Mouse (Mus musculus) limb, embryonic 14.5 days (tissue): ENCODE measurements at regions not wholly inside any gene's neighbourhood (a gene's known extent, or its start where the extent isn't known, plus 50 kb on each side); places are given as distances from the start of the nearest gene placed in this dataset.
A peak's percentile ranks its signal among the peaks of the same experiment; 100 is the strongest.

ENCODE experiments used
- ATAC-seq: fragments of 200-750 bp; cut with Nextera tagmentation; 2 replicates; pipeline ENCODE4 v1.8.0; 2017; ENCODE audit warnings: low read depth, moderate number of reproducible peaks, moderate TSS enrichment; ENCODE audit not compliant: low FRiP score
- DNase-seq: peaks from one replicate; pipeline ENCODE4 v3.0.0-alpha.2; 2015; ENCODE audit warnings: low spot score
- H3K27ac ChIP-seq: fragments of 300-500 bp; sonication (generic); replicated peaks from 2 replicates; pipeline ENCODE4 v1.5.1; 2014; ENCODE audit warnings: low read depth, mild to moderate bottlenecking, low read length, moderate library complexity, mixed read lengths
- H3K27me3 ChIP-seq: fragments of 300-500 bp; sonication (generic); 2 replicates; pipeline ENCODE4 v1.6.1; 2014; ENCODE audit warnings: low read length, mixed read lengths; ENCODE audit not compliant: control insufficient read depth, insufficient read depth
- H3K36me3 ChIP-seq: fragments of 300-500 bp; sonication (generic); 2 replicates; pipeline ENCODE4 v1.6.1; 2014; ENCODE audit warnings: mild to moderate bottlenecking, low read length, moderate library complexity, mixed read lengths; ENCODE audit not compliant: control insufficient read depth, insufficient read depth
- H3K4me1 ChIP-seq: fragments of 300-500 bp; sonication (generic); 2 replicates; pipeline ENCODE4 v1.6.1; 2014; ENCODE audit warnings: antibody characterized with exemption, low read length, mixed read lengths; ENCODE audit not compliant: control insufficient read depth, insufficient read depth
- H3K4me2 ChIP-seq: fragments of 300-500 bp; sonication (generic); replicated peaks from 2 replicates; pipeline ENCODE4 v1.6.1; 2014; ENCODE audit warnings: low read depth, mild to moderate bottlenecking, low read length, moderate library complexity; ENCODE audit not compliant: severe bottlenecking
- H3K4me3 ChIP-seq: fragments of 300-500 bp; sonication (generic); replicated peaks from 2 replicates; pipeline ENCODE4 v1.5.1; 2014; ENCODE audit warnings: low read length
- H3K9ac ChIP-seq: fragments of 300-500 bp; sonication (generic); 2 replicates; pipeline ENCODE4 v1.6.1; 2014; ENCODE audit warnings: mild to moderate bottlenecking, low read depth, low read length, moderate library complexity; ENCODE audit not compliant: severe bottlenecking
- H3K9me3 ChIP-seq: fragments of 300-500 bp; sonication (generic); 2 replicates; pipeline ENCODE4 v1.6.1; 2016; ENCODE audit warnings: low read length; ENCODE audit not compliant: control insufficient read depth
- POLR2A ChIP-seq: fragments of 200-500 bp; IDR thresholded peaks from 2 replicates; pipeline ENCODE4 v1.8.0; 2012; ENCODE audit warnings: inconsistent platforms, mild to moderate bottlenecking, moderate library complexity, borderline replicate concordance; ENCODE audit not compliant: insufficient read depth, insufficient read length; ENCODE audit errors: extremely low read depth
- WGBS: fragments of 180-500 bp; shearing (Covaris S2); extraction: QIAGEN DNeasy Blood & Tissue Kit; methylation state at CpG from one replicate; pipeline ENCODE4 v1.1.7; 2014; 5-methylcytosine and 5-hydroxymethylcytosine counted together

DNA sequence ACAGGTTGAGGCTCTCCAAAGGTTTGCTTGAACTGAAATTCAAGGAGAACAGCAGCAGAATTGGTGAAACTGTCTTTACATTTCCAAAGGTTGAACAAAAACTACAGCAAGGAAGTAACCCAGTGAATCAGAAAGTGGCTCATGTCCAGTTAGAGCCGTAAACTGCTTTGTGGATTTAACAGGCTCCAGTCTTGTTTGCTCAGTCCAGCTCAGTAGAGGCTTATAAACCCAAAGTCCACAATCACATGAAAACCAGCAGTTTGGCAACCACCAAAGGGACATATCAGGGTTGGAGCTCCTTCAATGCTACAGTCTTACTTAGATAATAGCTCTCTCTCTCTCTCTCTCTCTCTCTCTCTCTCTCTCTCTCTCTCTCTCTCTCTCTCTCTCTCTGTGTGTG is 770.2 kb upstream of the Frg1 start:
- Histone ChIP-seq H3K9me3 (no peaks in the 10 kb centered on the region), H3K36me3 (no peaks in the 10 kb centered on the region), H3K27ac (no peak overlapping the region), H3K4me3 (no peak overlapping the region), H3K27me3 (no peaks in the 10 kb centered on the region), H3K4me1 (no peaks in the 10 kb centered on the region; the same call in 1 of the 2 replicates), H3K9ac (no peak overlapping the region), H3K4me2 (no peak overlapping the region)
- no peak for TF ChIP-seq POLR2A
- DNase-seq, result peak; percentile 22
- no peak for ATAC-seq
- 43% methylated on average over 1 of the region's 1 CpGs for WGBS

- 76% methylated on average over 4 of the region's 4 CpGs for WGBS
- ATAC-seq (no peak), DNase-seq (no peak)
- no peaks in the 10 kb centered on the region for H3K27me3 ChIP-seq
- no peaks in the 10 kb centered on the region for H3K36me3 ChIP-seq
- no peak for TF ChIP-seq POLR2A
- H3K27ac ChIP-seq, result no peak overlapping the region
- H3K4me3 ChIP-seq, result no peak overlapping the region
- H3K4me2 ChIP-seq, result no peak overlapping the region
- no peak overlapping the region for H3K9ac ChIP-seq
- H3K9me3 ChIP-seq, result no peaks in the 10 kb centered on the region
- H3K4me1 ChIP-seq, result no peaks in the 10 kb centered on the region; the same call in 1 of the 2 replicates
Observed at GRCm38 (mm10) chr8:42183288-42183878, 766.5 kb upstream of the Frg1 start.

GRCm38 (mm10) chr8:42162441-42162840 is 745.6 kb upstream of the Frg1 start:
- no peak for TF ChIP-seq POLR2A
- Histone ChIP-seq H3K4me3 (no peak overlapping the region), H3K9me3 (no peaks in the 10 kb centered on the region), H3K9ac (no peak overlapping the region), H3K4me1 (no peaks in the 10 kb centered on the region), H3K36me3 (no peaks in the 10 kb centered on the region), H3K4me2 (no peak overlapping the region), H3K27ac (no peak overlapping the region), H3K27me3 (no peaks in the 10 kb centered on the region)
- ATAC-seq (no peak), DNase-seq (no peak)
- 69% methylated on average over 2 of the region's 2 CpGs for WGBS

DNA sequence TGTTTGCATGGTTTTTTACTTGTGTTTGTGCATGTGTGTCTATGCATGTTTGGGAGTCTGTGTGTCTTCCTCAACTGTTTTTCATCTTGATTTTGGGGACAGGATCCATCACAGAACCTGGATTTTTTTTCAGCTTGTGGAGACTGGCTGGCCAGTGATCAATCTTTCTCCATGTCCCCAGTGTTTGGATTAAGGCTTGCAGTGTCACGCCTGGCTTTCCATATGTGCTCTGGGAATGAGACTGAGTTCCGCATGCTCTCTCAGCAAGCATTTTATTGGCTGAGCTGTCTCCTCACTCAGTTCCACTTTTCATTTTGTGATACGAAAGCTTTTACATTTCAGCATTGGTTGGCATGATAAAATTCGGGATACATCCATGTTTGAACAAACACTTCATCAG is 740.1 kb upstream of the Frg1 start:
- Histone ChIP-seq H3K4me1 (no peaks in the 10 kb centered on the region), H3K9me3 (no peaks in the 10 kb centered on the region), H3K4me2 (no peak overlapping the region), H3K36me3 (no peaks in the 10 kb centered on the region), H3K27me3 (no peaks in the 10 kb centered on the region), H3K27ac (no peak overlapping the region), H3K9ac (no peak overlapping the region), H3K4me3 (no peak overlapping the region)
- no peak for DNase-seq
- no peak for TF ChIP-seq POLR2A
- no peak for ATAC-seq
- WGBS, result 72% methylated on average over 4 of the region's 4 CpGs

GRCm38 (mm10) chr8:42156588-42156987 is 739.7 kb upstream of the Frg1 start:
- no peak for ATAC-seq
- DNase-seq, result no peak
- Histone ChIP-seq H3K9ac (no peak overlapping the region), H3K4me1 (no peaks in the 10 kb centered on the region), H3K9me3 (no peaks in the 10 kb centered on the region), H3K27ac (no peak overlapping the region), H3K36me3 (no peaks in the 10 kb centered on the region), H3K27me3 (no peaks in the 10 kb centered on the region), H3K4me3 (no peak overlapping the region), H3K4me2 (no peak overlapping the region)
- no peak for TF ChIP-seq POLR2A
- 54% methylated on average over 1 of the region's 1 CpGs for WGBS

DNA sequence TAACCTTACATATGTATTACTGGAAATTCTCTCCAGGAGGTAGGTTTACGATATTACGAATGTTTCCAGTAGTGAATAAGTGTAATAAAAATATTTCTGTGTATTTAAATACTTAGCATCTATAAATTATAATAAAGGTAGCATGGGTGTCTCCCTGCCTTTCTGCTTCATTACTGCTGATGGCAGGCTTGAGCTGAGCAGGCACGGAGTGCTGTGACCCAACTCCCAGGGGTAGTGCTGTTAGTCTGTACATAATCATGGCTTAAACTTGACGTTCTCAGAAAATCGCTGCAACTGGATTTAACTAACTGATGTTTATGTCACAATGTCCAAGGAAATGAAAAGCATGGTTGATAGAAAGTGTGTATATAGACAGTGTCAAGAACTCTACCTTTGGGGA is 727.8 kb upstream of the Frg1 start:
- Histone ChIP-seq H3K4me1 (peaks cover 8% of the 10 kb centered on the region; the same call in 1 of the 2 replicates), H3K9me3 (no peaks in the 10 kb centered on the region), H3K36me3 (no peaks in the 10 kb centered on the region), H3K27ac (no peak overlapping the region), H3K4me3 (no peak overlapping the region), H3K9ac (no peak overlapping the region), H3K4me2 (no peak overlapping the region), H3K27me3 (no peaks in the 10 kb centered on the region)
- TF ChIP-seq POLR2A, result no peak
- ATAC-seq, result no peak
- WGBS, result 37% methylated on average over 5 of the region's 5 CpGs
- DNase-seq, result no peak
